Mouse (Mus musculus): ENCODE measurements around the gene Pde10a.

GRCm38 (mm10) chr17:8636231-8636630 lies 111.1 kb downstream of the Pde10a start:
- TF ChIP-seq CTCF (IDR thresholded peaks at IDR 0.05) (no peak), POLR2A (IDR thresholded peaks at IDR 0.05; ENCODE audit: insufficient read depth, low read depth, low read length) (no peak), EP300 (IDR thresholded peaks at IDR 0.05; ENCODE audit: insufficient read depth, low read depth, low read length) (no peak)
